Mouse (Mus musculus): Measurements from ENCODE around the gene Tbrg4.
A peak's percentile ranks its signal among the peaks of the same experiment; 100 is the strongest.
"Not testable (repeated sequence)": the region's sequence is repeated elsewhere in the genome, so short reads cannot be mapped to it uniquely, and the experiment has no call there.

The Tbrg4 gene

GRCm38 (mm10) chr11:6625478-6626387 is at the start of gene Tbrg4:
Tbrg4 (minus strand) TSS chr11:6626067.
- peak; percentile 95 for DNase-seq (ENCODE audit: extremely low spot score, low spot score)

GRCm38 (mm10) chr11:6675402-6675801 is 49.5 kb upstream of the Tbrg4 start:
- DNase-seq (ENCODE audit: extremely low spot score, low spot score) = no peak

GRCm38 (mm10) chr11:6674701-6675100 is 48.8 kb upstream of the Tbrg4 start:
- no peak for DNase-seq (ENCODE audit: extremely low spot score, low spot score)

GRCm38 (mm10) chr11:6670826-6671225 is 45.0 kb upstream of the Tbrg4 start:
- DNase-seq (ENCODE audit: extremely low spot score, low spot score) = no peak

- DNase-seq (ENCODE audit: extremely low spot score, low spot score) = no peak
These were observed 44.2 kb upstream of the Tbrg4 start for GRCm38 (mm10) chr11:6670044-6670443.

- no peak for DNase-seq (ENCODE audit: extremely low spot score, low spot score)
These were observed 43.2 kb upstream of the Tbrg4 start for GRCm38 (mm10) chr11:6669041-6669440.

- no peak for DNase-seq (ENCODE audit: extremely low spot score, low spot score)
These were observed 40.8 kb upstream of the Tbrg4 start for GRCm38 (mm10) chr11:6666634-6667033.

GRCm38 (mm10) chr11:6661206-6661605 is 35.3 kb upstream of the Tbrg4 start:
- DNase-seq (ENCODE audit: extremely low spot score, low spot score) = no peak

- DNase-seq (ENCODE audit: extremely low spot score, low spot score) = peak; percentile 80
These were observed 32.4 kb upstream of the Tbrg4 start, which contains the start of gene Ramp3 for GRCm38 (mm10) chr11:6658271-6658670. Ramp3 (plus strand) TSS chr11:6658521.

- peak; percentile 77 for DNase-seq (ENCODE audit: extremely low spot score, low spot score)
These were observed 29.0 kb upstream of the Tbrg4 start for GRCm38 (mm10) chr11:6654903-6655302.

- DNase-seq (ENCODE audit: extremely low spot score, low spot score) = not testable (repeated sequence)
These were observed 27.1 kb upstream of the Tbrg4 start for GRCm38 (mm10) chr11:6652978-6653377.

- no peak for DNase-seq (ENCODE audit: extremely low spot score, low spot score)
These were observed 24.7 kb upstream of the Tbrg4 start for GRCm38 (mm10) chr11:6650519-6650918.

- DNase-seq (ENCODE audit: extremely low spot score, low spot score) = no peak
These were observed 22.2 kb upstream of the Tbrg4 start for GRCm38 (mm10) chr11:6647831-6648724.

- no peak for DNase-seq (ENCODE audit: extremely low spot score, low spot score)
These were observed 18.7 kb upstream of the Tbrg4 start for GRCm38 (mm10) chr11:6644566-6644965.

- no peak for DNase-seq (ENCODE audit: extremely low spot score, low spot score)
These were observed 13.2 kb upstream of the Tbrg4 start for GRCm38 (mm10) chr11:6639072-6639471.

GRCm38 (mm10) chr11:6638537-6638936 is 12.7 kb upstream of the Tbrg4 start, which contains the start of gene Wap:
Wap (minus strand) TSS chr11:6638637.
- DNase-seq (ENCODE audit: extremely low spot score, low spot score) = no peak

- no peak for DNase-seq (ENCODE audit: extremely low spot score, low spot score)
These were observed 10.3 kb upstream of the Tbrg4 start for GRCm38 (mm10) chr11:6636150-6636549.

- DNase-seq (ENCODE audit: extremely low spot score, low spot score) = no peak
These were observed 3.8 kb upstream of the Tbrg4 start for GRCm38 (mm10) chr11:6629655-6630054.

- DNase-seq (ENCODE audit: extremely low spot score, low spot score) = peak; percentile 57
These were observed 2.7 kb upstream of the Tbrg4 start for GRCm38 (mm10) chr11:6628568-6628967.

GRCm38 (mm10) chr11:6627731-6628130 is 1.9 kb upstream of the Tbrg4 start:
- no peak for DNase-seq (ENCODE audit: extremely low spot score, low spot score)

GRCm38 (mm10) chr11:6626388-6626772 is 513 bp upstream of the Tbrg4 start:
- DNase-seq (ENCODE audit: extremely low spot score, low spot score) = no peak

All from neural tube, embryonic 10.5 days (tissue).